Mouse (Mus musculus): ENCODE data around the gene Bbs2.

Gene Bbs2

GRCm38 (mm10) chr8:94098996-94099395 lies 268 bp upstream of the Bbs2 start:
- no peak for DNase-seq (ENCODE audit: low read depth, low spot score)

GRCm38 (mm10) chr8:94094281-94094680 lies 4.4 kb downstream of the Bbs2 start:
- no peak for DNase-seq (ENCODE audit: low read depth, low spot score)

- no peak for DNase-seq (ENCODE audit: low read depth, low spot score)
Measured at GRCm38 (mm10) chr8:94092848-94093247, 5.9 kb downstream of the Bbs2 start.

GRCm38 (mm10) chr8:94089715-94090114 lies 9.0 kb downstream of the Bbs2 start:
- no peak for DNase-seq (ENCODE audit: low read depth, low spot score)

GRCm38 (mm10) chr8:94087964-94088363 lies 10.8 kb downstream of the Bbs2 start:
- no peak for DNase-seq (ENCODE audit: low read depth, low spot score)

- DNase-seq (ENCODE audit: low read depth, low spot score): no peak
Measured at GRCm38 (mm10) chr8:94076461-94077192, 22.1 kb downstream of the Bbs2 start.

GRCm38 (mm10) chr8:94068793-94069192 lies 29.9 kb downstream of the Bbs2 start:
- no peak for DNase-seq (ENCODE audit: low read depth, low spot score)

GRCm38 (mm10) chr8:94066121-94066863 lies 32.4 kb downstream of the Bbs2 start:
- no peak for DNase-seq (ENCODE audit: low read depth, low spot score)

GRCm38 (mm10) chr8:94057157-94057854 lies 41.4 kb downstream of the Bbs2 start:
- peak; percentile 34 for DNase-seq (ENCODE audit: low read depth, low spot score)

GRCm38 (mm10) chr8:94052696-94053095 lies 46.0 kb downstream of the Bbs2 start:
- DNase-seq (ENCODE audit: low read depth, low spot score): no peak

GRCm38 (mm10) chr8:94047845-94048244 lies 50.9 kb downstream of the Bbs2 start:
- DNase-seq (ENCODE audit: low read depth, low spot score): no peak

GRCm38 (mm10) chr8:94037806-94038205 lies 60.9 kb downstream of the Bbs2 start:
- no peak for DNase-seq (ENCODE audit: low read depth, low spot score)

- peak; percentile 99 for DNase-seq (ENCODE audit: low read depth, low spot score)
Measured at GRCm38 (mm10) chr8:94036944-94037524, 61.7 kb downstream of the Bbs2 start, which contains the start of the genes Nudt21 and Ogfod1. Gene Nudt21, minus strand, starts transcription at chr8:94037031. Gene Ogfod1, plus strand, starts transcription at chr8:94037198.

GRCm38 (mm10) chr8:94036541-94036940 lies 62.2 kb downstream of the Bbs2 start:
- DNase-seq (ENCODE audit: low read depth, low spot score): peak; percentile 60

- no peak for DNase-seq (ENCODE audit: low read depth, low spot score)
Measured at GRCm38 (mm10) chr8:94035200-94035599, 63.5 kb downstream of the Bbs2 start.

- no peak for DNase-seq (ENCODE audit: low read depth, low spot score)
Measured at GRCm38 (mm10) chr8:94033601-94034000, 65.1 kb downstream of the Bbs2 start.

GRCm38 (mm10) chr8:94029701-94030100 lies 69.0 kb downstream of the Bbs2 start:
- no peak for DNase-seq (ENCODE audit: low read depth, low spot score)

GRCm38 (mm10) chr8:94023916-94024315 lies 74.8 kb downstream of the Bbs2 start:
- no peak for DNase-seq (ENCODE audit: low read depth, low spot score)
